Mouse (Mus musculus): ENCODE data around the gene Ctbs.
A peak's percentile ranks its signal among the peaks of the same experiment; 100 is the strongest.

Ctbs gene

GRCm38 (mm10) chr3:146498989-146499388 lies 49.4 kb downstream of the Ctbs start:
- DNase-seq (ENCODE audit: extremely low spot score), result no peak

- peak; percentile 93 for DNase-seq (ENCODE audit: extremely low spot score)
These were observed 49.9 kb downstream of the Ctbs start, which contains the start of the genes Spata1 and Gng5 for GRCm38 (mm10) chr3:146499431-146500002. TSS of gene Spata1 (minus strand) at chr3:146499753. TSS of gene Gng5 (plus strand) at chr3:146499807.

GRCm38 (mm10) chr3:146500003-146500809 lies 50.6 kb downstream of the Ctbs start:
- peak; percentile 81 for DNase-seq (ENCODE audit: extremely low spot score)

DNA sequence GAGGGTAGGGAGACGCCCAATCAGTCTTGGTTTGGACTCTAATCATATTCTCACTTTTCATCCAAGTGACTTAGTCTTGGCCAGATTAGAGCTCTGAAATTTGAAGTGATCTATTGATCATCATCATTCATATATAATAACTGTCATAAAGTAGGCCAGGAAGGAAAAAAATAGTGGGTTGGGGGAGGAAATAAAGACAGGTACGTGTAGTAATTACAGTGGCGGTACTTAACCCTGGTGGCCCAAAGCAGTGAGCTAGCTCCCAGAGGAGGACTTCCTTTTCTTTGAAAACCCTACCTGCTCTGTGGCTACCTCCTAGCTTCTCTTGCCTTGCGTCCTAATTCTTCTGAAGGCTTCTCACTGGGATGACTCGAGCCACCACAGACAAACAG lies 51.2 kb downstream of the Ctbs start:
- no peak for DNase-seq (ENCODE audit: extremely low spot score)

- no peak for DNase-seq (ENCODE audit: extremely low spot score)
These were observed 52.1 kb downstream of the Ctbs start for GRCm38 (mm10) chr3:146501601-146502123.

DNA sequence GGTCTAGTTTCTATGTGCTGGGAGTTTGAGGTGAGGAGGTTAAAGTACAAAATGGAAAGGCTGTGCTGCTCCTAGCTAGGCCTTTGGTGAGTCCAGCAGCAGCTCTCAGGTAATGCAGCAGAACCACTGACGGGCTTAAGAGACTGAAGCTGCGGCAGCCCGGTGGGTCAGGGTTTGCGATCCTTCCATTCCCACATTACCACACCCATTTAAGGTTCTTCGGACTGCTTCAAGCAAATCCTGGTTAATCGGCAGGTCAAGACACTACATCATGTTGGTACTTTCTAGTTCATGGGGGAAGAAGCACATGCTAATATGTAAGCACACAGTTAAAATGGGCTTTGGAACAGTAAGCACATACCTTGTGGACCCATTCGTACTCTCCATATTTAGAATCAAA lies 57.1 kb downstream of the Ctbs start:
- no peak for DNase-seq (ENCODE audit: extremely low spot score)
